Mouse (Mus musculus) CH12.LX (cell line): Measurements from ENCODE around the gene Dpyd.

Source experiments
- CTCF ChIP-seq, 2 experiments: IDR thresholded peaks in 1 of 2; conservative IDR thresholded peaks in 1 of 2; 2 replicates each; pipeline ENCODE4 v1.5.1; 2011 to 2012; ENCODE audit warnings: low read depth in 2 of 2, low read length in 2 of 2, improper control_type of control experiment in 1 of 2, inconsistent platforms in 1 of 2, mild to moderate bottlenecking in 1 of 2, moderate library complexity in 1 of 2
- ELF1 ChIP-seq: IDR thresholded peaks from 2 replicates; pipeline ENCODE4 v1.6.1; 2014; ENCODE audit warnings: low read depth, mild to moderate bottlenecking, inconsistent platforms, low read length, improper control_type of control experiment
- EP300 ChIP-seq: IDR thresholded peaks from 2 replicates; pipeline ENCODE4 v1.6.1; 2011; ENCODE audit warnings: low read length, improper control_type of control experiment
- JUND ChIP-seq: conservative IDR thresholded peaks from 2 replicates; pipeline ENCODE4 v1.6.1; 2011; ENCODE audit warnings: low read depth, low read length, improper control_type of control experiment
- MAX ChIP-seq: IDR thresholded peaks from 2 replicates; pipeline ENCODE4 v1.6.1; 2011; ENCODE audit warnings: low read length, improper control_type of control experiment
- MAZ ChIP-seq: IDR thresholded peaks from 2 replicates; pipeline ENCODE4 v1.6.1; 2012; ENCODE audit warnings: low read depth, mild to moderate bottlenecking, inconsistent platforms, low read length, improper control_type of control experiment, moderate library complexity
- MEF2A ChIP-seq: IDR thresholded peaks from 2 replicates; pipeline ENCODE4 v1.6.1; 2014; ENCODE audit warnings: low read depth, mild to moderate bottlenecking, inconsistent platforms, low read length, improper control_type of control experiment, borderline replicate concordance
- POLR2A ChIP-seq: IDR thresholded peaks from 2 replicates; pipeline ENCODE4 v1.6.1; 2011; ENCODE audit warnings: low read depth, mild to moderate bottlenecking, improper control_type of control experiment, low read length
- ZC3H11A ChIP-seq: IDR thresholded peaks from 2 replicates; pipeline ENCODE4 v1.6.1; 2012; ENCODE audit warnings: low read depth, mild to moderate bottlenecking, inconsistent platforms, low read length, improper control_type of control experiment
- ZMIZ1 ChIP-seq: IDR thresholded peaks from 2 replicates; pipeline ENCODE4 v1.6.1; 2012; ENCODE audit warnings: low read depth, mild to moderate bottlenecking, inconsistent platforms, low read length, improper control_type of control experiment

- TF ChIP-seq CTCF (conservative IDR thresholded peaks at IDR 0.05 in 1 of 2, IDR thresholded peaks at IDR 0.05 in 1 of 2; ENCODE audit: low read depth in 2 of 2, low read length in 2 of 2) (no peak), EP300 (no peak), ZC3H11A (no peak), JUND (no peak), ELF1 (no peak), MEF2A (no peak), ZMIZ1 (no peak), MAX (no peak), MAZ (no peak), POLR2A (no peak)
These were observed 905.8 kb downstream of the Dpyd start for GRCm38 (mm10) chr3:119467723-119468122.
